Mouse (Mus musculus): Measurements from ENCODE around the gene Areg. TPM values are rescaled to one million over a fixed set of nuclear protein-coding genes. Genes with fewer than 3 reads are reported as not detected.
A peak's percentile ranks its signal among the peaks of the same experiment; 100 is the strongest.

Gene Areg
- not detected in 2 replicates for polyA plus RNA-seq (2015; fragmentation: Nextera tagmentation; extraction: Ambion mirVana)

DNA sequence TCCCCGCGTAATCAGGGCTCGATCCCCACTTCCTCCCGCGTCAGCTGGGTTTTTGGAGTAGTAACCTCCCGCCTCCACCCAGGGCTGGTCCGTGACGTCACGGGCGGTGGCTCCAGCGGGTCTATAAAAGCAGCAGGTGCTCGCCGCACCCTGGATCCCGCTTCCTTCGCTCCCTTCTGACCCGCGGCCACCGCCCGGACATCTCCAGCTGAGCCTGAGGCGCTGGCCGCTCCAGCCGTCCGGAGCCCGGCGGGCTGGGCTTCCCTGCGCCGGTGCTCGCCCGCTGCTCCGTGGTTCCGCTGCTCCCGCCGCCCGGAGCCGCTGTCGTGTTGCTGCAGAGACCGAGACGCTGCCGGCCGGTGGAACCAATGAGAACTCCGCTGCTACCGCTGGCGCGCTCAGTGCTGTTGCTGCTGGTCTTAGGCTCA is at the start of gene Areg:
TSS of gene Areg (plus strand) at position 154 of the 428 bp plus-strand sequence.
- no peak for ATAC-seq (ENCODE audit: insufficient read depth)
- no peaks in the 10 kb centered on the region for H3K9me3 ChIP-seq (replicated peaks)
- H3K4me3 ChIP-seq (replicated peaks) = peak within 1 kb of the TSS; percentile 42
- H3K27me3 ChIP-seq = peaks cover 34% of the 10 kb centered on the region
- no peaks in the 10 kb centered on the region for H3K36me3 ChIP-seq (replicated peaks)
- H3K4me2 ChIP-seq = peak within 1 kb of the TSS; percentile 63
- no peak within 1 kb of the TSS for H3K27ac ChIP-seq (replicated peaks)
- no peak within 1 kb of the TSS for H3K9ac ChIP-seq
- H3K4me1 ChIP-seq (replicated peaks) = 0 out of 2 replicates have a peak, but pooled peaks cover 6% of the 10 kb centered on the region
- WGBS (ENCODE audit: insufficient replicate concordance) = under 1% methylated on average over 44 of the region's 44 CpGs

DNA sequence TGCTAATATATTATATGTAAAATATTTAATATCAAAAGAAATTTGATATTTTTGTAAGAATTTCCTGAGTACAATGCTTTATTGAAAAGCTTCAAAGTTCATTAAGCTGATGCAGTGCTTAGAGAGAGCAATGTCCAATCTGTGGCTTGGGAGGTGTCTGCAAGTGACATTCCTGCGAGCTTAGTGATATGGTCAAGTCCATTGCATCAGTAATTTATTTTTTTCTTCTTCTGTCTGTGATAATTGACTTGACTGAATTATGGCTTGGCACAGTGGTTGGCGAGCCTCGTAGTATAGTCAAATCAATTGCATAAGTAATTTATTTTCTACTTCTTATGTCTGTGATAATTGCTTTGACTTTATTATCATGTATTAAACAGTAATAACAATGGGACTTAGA is 49.1 kb upstream of the Areg start:
- no peak overlapping the region for H3K4me2 ChIP-seq
- no peak overlapping the region for H3K9ac ChIP-seq
- no peak for ATAC-seq (ENCODE audit: insufficient read depth)
- H3K4me3 ChIP-seq (replicated peaks) = no peak overlapping the region
- H3K4me1 ChIP-seq (replicated peaks) = no peaks in the 10 kb centered on the region
- no peaks in the 10 kb centered on the region for H3K27me3 ChIP-seq
- whole genome bisulfite sequencing (ENCODE audit: insufficient replicate concordance) = 54% methylated on average over 3 of the region's 3 CpGs
- H3K27ac ChIP-seq (replicated peaks) = no peak overlapping the region
- no peaks in the 10 kb centered on the region for H3K36me3 ChIP-seq (replicated peaks)
- no peaks in the 10 kb centered on the region for H3K9me3 ChIP-seq (replicated peaks)

DNA sequence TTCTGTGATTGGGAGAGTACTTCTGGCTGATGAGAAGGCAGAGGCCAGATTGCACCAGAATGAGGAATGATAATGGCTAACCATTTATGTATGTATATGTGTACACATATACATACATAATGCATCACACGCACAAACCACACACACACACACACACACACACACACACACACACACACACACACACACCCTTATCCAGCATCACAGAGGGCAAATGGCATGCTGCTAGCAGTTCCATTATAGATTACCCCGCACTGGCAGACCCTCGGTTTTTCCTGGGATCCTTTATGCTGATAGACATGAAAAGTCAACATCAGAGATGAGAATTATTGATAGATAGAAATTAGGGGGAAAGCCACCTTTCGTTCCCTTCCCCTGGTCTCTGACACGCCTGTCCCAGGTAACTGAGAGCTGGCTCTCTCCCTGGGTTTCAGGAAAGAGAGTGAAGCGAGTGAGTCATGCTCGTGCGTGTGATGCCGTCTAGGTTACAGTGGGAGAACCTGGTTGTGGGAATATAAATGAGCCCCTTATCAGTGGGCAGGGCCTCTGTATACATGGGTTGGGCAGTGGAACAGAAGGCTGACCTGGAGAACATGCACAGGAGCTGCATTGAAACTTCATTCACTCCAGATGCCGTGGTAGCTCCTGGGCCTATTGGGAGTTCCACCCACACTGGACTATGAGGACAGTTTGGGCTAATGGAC is 41.3 kb upstream of the Areg start:
- no peak overlapping the region for H3K4me2 ChIP-seq
- no peak for ATAC-seq (ENCODE audit: insufficient read depth)
- no peaks in the 10 kb centered on the region for H3K27me3 ChIP-seq
- H3K4me3 ChIP-seq (replicated peaks) = no peak overlapping the region
- no peaks in the 10 kb centered on the region for H3K36me3 ChIP-seq (replicated peaks)
- H3K4me1 ChIP-seq (replicated peaks) = no peaks in the 10 kb centered on the region
- WGBS (ENCODE audit: insufficient replicate concordance) = 73% methylated on average over 10 of the region's 10 CpGs
- H3K9me3 ChIP-seq (replicated peaks) = no peaks in the 10 kb centered on the region
- no peak overlapping the region for H3K9ac ChIP-seq
- no peak overlapping the region for H3K27ac ChIP-seq (replicated peaks)

DNA sequence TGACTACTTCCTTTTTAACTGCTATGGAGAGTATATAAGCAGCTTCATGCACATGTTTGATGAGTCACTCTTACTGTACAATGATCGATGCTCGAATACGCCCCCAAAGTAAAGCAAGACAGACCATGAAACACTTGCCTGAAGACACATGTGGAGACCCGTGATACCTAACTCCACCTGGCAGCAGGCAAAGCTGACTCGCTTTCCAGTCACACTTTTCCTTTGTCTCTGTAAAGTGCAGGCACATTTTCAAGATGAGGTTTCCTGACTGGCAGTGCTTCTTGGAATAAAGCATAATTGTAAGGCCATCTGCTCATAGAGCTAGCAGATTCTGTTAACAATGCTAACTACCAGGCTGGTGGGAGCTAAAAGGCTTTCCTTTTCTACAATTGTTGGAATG is 37.7 kb upstream of the Areg start:
- no peaks in the 10 kb centered on the region for H3K27me3 ChIP-seq
- no peaks in the 10 kb centered on the region for H3K36me3 ChIP-seq (replicated peaks)
- no peak overlapping the region for H3K4me2 ChIP-seq
- WGBS (ENCODE audit: insufficient replicate concordance) = 69% methylated on average over 5 of the region's 5 CpGs
- no peak overlapping the region for H3K4me3 ChIP-seq (replicated peaks)
- ATAC-seq (ENCODE audit: insufficient read depth) = no peak
- H3K9ac ChIP-seq = no peak overlapping the region
- no peaks in the 10 kb centered on the region for H3K4me1 ChIP-seq (replicated peaks)
- H3K27ac ChIP-seq (replicated peaks) = no peak overlapping the region
- H3K9me3 ChIP-seq (replicated peaks) = no peaks in the 10 kb centered on the region

DNA sequence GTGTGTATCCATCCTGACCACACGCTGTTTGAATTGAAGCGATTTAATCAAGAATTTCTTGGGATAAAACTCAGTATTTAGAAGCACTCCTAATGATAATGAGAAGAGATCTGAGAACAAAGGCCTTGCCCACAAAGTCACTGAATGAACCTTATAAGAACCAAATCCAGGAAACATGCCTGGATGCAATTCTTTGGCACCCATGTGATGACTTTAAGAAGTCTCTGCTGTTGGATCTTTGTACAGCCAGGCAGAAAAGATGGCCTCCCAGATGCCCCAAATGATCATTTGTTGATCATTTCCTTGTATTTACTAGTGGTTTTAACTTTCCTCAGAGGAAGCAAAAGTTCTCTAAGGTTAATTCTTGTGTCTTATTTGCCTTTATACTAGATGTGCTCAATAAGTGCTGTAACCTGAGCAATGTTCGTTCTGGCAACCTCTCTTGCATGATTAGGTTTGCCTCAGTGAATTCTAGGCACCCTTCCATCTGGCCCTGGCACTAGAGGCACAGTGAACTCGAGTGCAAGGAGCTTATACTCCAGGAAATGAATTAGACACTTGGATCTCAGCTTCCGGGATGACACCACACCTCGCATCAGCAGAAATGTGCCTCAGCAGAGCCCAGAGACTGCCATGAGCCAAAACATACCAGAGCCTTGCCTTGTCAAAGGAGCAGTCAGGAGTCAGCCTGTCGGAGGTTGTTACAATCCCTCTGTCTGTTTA is 35.3 kb upstream of the Areg start:
- H3K9ac ChIP-seq = no peak overlapping the region
- WGBS (ENCODE audit: insufficient replicate concordance) = 60% methylated on average over 7 of the region's 7 CpGs
- H3K4me2 ChIP-seq = no peak overlapping the region
- H3K9me3 ChIP-seq (replicated peaks) = no peaks in the 10 kb centered on the region
- H3K4me1 ChIP-seq (replicated peaks) = no peaks in the 10 kb centered on the region
- H3K27me3 ChIP-seq = no peaks in the 10 kb centered on the region
- no peak for ATAC-seq (ENCODE audit: insufficient read depth)
- H3K27ac ChIP-seq (replicated peaks) = no peak overlapping the region
- H3K4me3 ChIP-seq (replicated peaks) = no peak overlapping the region
- H3K36me3 ChIP-seq (replicated peaks) = no peaks in the 10 kb centered on the region

DNA sequence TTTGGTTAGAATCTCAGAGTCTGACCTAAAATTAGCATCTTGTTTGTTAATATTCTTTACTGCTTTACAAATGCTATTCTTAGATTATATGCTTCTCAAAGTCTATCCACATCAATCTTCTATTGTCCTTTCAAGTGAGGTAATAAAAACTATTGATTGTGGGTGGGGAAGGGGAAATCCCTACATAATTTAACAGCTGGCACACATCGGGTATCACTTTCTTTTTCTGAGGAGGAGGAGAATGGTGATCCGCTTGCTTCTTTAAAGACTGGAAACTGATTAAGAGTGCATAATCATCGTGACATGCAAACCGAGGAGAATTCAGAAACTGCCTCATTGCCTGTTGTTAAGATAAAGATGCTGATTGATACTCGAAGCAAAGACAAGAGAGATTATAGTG is 33.2 kb upstream of the Areg start:
- ATAC-seq (ENCODE audit: insufficient read depth) = no peak
- Histone ChIP-seq H3K36me3 (replicated peaks) (no peaks in the 10 kb centered on the region), H3K9me3 (replicated peaks) (no peaks in the 10 kb centered on the region), H3K27ac (replicated peaks) (no peak overlapping the region), H3K27me3 (no peaks in the 10 kb centered on the region), H3K4me1 (replicated peaks) (no peaks in the 10 kb centered on the region), H3K4me3 (replicated peaks) (no peak overlapping the region), H3K4me2 (no peak overlapping the region), H3K9ac (no peak overlapping the region)
- 55% methylated on average over 5 of the region's 5 CpGs for WGBS (ENCODE audit: insufficient replicate concordance)

DNA sequence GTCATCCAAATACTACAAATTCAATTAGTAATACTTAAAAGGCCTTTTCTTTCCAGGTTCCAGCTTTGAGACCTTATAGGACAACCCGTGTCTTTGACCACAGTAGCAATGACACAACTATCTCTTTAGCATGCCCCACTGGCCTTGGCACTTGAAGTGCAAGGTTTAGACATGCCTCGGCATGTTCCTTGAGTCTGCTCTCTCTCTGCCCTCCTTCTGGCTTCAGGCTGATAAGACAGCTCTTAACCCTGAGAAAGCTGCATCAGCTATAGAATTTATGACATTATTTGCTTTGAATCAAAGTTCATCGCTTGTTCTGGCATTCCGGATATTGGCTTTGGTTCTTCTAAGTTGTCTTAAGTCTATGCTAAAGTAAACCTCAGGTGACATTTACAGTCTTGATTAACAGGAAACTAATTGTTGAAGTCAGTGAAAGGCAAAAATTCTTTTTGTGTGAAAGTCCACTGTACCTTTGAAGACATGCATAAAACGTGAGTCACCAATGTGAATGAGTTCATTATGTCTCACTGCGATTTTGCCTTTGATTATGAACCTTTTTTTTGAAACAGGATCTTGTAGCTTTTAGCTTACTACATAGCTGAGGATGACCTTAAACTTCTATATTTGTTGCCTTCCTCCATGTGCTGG is 29.3 kb upstream of the Areg start:
- H3K27ac ChIP-seq (replicated peaks) = no peak overlapping the region
- H3K9ac ChIP-seq = no peak overlapping the region
- no peaks in the 10 kb centered on the region for H3K4me1 ChIP-seq (replicated peaks)
- no peak overlapping the region for H3K4me2 ChIP-seq
- 63% methylated on average over 6 of the region's 6 CpGs for WGBS (ENCODE audit: insufficient replicate concordance)
- no peaks in the 10 kb centered on the region for H3K9me3 ChIP-seq (replicated peaks)
- no peaks in the 10 kb centered on the region for H3K36me3 ChIP-seq (replicated peaks)
- H3K4me3 ChIP-seq (replicated peaks) = no peak overlapping the region
- H3K27me3 ChIP-seq = no peaks in the 10 kb centered on the region
- ATAC-seq (ENCODE audit: insufficient read depth) = no peak

DNA sequence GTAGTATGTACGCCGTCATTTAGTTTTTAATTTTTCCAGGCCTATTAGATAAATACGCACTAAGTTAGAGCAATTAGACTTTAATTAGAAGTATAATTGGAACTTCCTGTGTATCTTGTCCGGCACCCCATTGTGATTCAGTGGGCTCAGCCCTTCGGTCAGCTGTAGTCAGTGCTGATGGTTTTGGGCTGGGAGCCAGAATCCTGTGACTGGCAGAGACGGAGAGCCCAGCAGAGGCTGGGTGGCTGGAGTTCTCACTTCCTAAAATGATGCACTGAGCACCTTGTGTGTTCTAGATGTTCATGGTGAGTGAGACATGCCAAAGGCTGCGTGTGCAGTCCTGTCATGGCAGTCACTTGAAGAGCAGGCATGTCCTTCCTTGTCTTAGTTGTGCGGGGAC is 28.4 kb upstream of the Areg start:
- H3K4me2 ChIP-seq = no peak overlapping the region
- ATAC-seq (ENCODE audit: insufficient read depth) = no peak
- 67% methylated on average over 8 of the region's 8 CpGs for WGBS (ENCODE audit: insufficient replicate concordance)
- H3K27me3 ChIP-seq = no peaks in the 10 kb centered on the region
- no peak overlapping the region for H3K27ac ChIP-seq (replicated peaks)
- no peak overlapping the region for H3K9ac ChIP-seq
- no peaks in the 10 kb centered on the region for H3K9me3 ChIP-seq (replicated peaks)
- no peaks in the 10 kb centered on the region for H3K36me3 ChIP-seq (replicated peaks)
- no peak overlapping the region for H3K4me3 ChIP-seq (replicated peaks)
- no peaks in the 10 kb centered on the region for H3K4me1 ChIP-seq (replicated peaks)

DNA sequence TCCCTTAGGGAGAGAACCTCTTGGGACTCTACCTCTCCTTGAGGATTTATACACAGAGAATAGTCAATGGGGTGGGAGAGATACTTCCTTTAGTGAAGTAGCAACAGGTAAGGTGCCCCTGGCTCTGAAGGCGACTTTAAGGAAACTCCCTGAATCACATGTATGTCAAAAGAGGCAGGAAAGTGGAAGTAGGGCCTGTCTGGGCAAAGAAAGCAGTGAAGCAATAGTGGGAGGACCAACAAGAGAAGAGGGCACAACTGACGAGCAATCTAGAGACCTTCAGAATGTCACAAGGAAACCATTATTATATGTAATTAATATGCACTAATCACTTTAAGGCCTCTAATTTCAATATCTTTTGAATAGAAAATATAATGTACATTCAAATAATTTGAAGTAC is 25.4 kb upstream of the Areg start:
- Histone ChIP-seq H3K36me3 (replicated peaks) (no peaks in the 10 kb centered on the region), H3K4me1 (replicated peaks) (no peaks in the 10 kb centered on the region), H3K4me3 (replicated peaks) (no peak overlapping the region), H3K27ac (replicated peaks) (no peak overlapping the region), H3K27me3 (no peaks in the 10 kb centered on the region), H3K4me2 (no peak overlapping the region), H3K9ac (no peak overlapping the region), H3K9me3 (replicated peaks) (no peaks in the 10 kb centered on the region)
- WGBS (ENCODE audit: insufficient replicate concordance) = 47% methylated on average over 2 of the region's 2 CpGs
- no peak for ATAC-seq (ENCODE audit: insufficient read depth)

DNA sequence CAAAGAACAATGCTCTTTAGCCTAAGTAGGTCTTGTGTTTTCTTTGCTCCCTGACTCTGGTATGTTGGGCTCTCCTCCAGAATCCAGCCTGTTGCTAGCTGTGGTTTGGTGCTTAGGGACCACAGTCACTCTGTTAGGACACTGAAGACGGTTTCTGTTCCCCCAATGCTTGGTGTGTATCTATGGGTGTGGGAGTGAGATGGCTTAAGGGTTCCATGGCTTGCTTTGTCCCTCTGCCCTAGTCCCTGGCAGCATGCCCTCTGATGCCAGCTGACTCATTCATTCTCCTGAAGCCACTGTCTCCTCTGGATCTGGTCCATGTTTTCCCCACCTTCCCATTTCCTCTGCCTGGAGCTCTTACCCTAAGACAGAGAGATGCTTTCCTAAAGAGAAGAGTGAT is 24.8 kb upstream of the Areg start:
- H3K4me2 ChIP-seq = no peak overlapping the region
- no peaks in the 10 kb centered on the region for H3K27me3 ChIP-seq
- H3K9ac ChIP-seq = no peak overlapping the region
- no peak overlapping the region for H3K27ac ChIP-seq (replicated peaks)
- WGBS (ENCODE audit: insufficient replicate concordance) = 55% methylated on average over 1 of the region's 1 CpGs
- no peak overlapping the region for H3K4me3 ChIP-seq (replicated peaks)
- no peak for ATAC-seq (ENCODE audit: insufficient read depth)
- H3K9me3 ChIP-seq (replicated peaks) = no peaks in the 10 kb centered on the region
- no peaks in the 10 kb centered on the region for H3K4me1 ChIP-seq (replicated peaks)
- no peaks in the 10 kb centered on the region for H3K36me3 ChIP-seq (replicated peaks)

DNA sequence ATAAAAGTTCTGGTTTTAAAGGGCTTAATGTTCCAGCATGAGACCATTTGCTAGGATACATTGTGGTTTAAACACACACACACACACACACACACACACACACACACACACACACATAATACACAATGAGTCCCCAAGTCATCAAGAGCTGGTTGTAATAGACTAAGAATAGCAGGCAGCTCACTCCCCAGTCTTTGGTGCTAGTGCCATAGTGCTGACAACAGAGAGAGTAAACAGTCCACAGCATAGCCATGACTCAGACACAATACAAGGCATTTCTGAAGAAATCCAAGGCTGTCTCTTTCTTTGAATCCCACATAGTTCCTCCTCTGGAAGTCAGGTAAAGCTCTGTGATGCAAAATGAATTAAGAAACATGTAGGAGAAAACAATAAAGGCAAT is 20.8 kb upstream of the Areg start:
- Histone ChIP-seq H3K4me3 (replicated peaks) (no peak overlapping the region), H3K27ac (replicated peaks) (no peak overlapping the region), H3K9ac (no peak overlapping the region), H3K4me2 (no peak overlapping the region), H3K27me3 (no peaks in the 10 kb centered on the region), H3K4me1 (replicated peaks) (no peaks in the 10 kb centered on the region), H3K9me3 (replicated peaks) (no peaks in the 10 kb centered on the region), H3K36me3 (replicated peaks) (no peaks in the 10 kb centered on the region)
- no peak for ATAC-seq (ENCODE audit: insufficient read depth)
